Mouse (Mus musculus) ES-Bruce4 (cell line): Measurements from ENCODE around the gene Ninj1.

ENCODE experiments used
- CTCF ChIP-seq: IDR thresholded peaks from one replicate; pipeline ENCODE4 v1.8.1; 2011; ENCODE audit warnings: low read depth, low read length
- POLR2A ChIP-seq: IDR thresholded peaks from one replicate; pipeline ENCODE4 v1.8.1; 2011; ENCODE audit warnings: low read length; ENCODE audit not compliant: insufficient read depth

- TF ChIP-seq POLR2A (no peak), CTCF (no peak)
Observed at GRCm38 (mm10) chr13:49218651-49219050, 31.4 kb downstream of the Ninj1 start.
